Mouse (Mus musculus) heart, adult 2 months (tissue): ENCODE measurements around the gene Rmnd5b. TPM values are rescaled to one million over a fixed set of nuclear protein-coding genes. Genes with fewer than 3 reads are reported as not detected.
A peak's percentile ranks its signal among the peaks of the same experiment; 100 is the strongest.

ENCODE experiments used
- DNase-seq, 2 experiments: peaks; one replicate each; pipeline ENCODE4 v3.0.0; 2021
- H3K27ac ChIP-seq: fragments of 200-600 bp; 2 replicates; pipeline ENCODE4 v1.8.1; 2022
- H3K27me3 ChIP-seq: fragments of 200-500 bp; 2 replicates; pipeline ENCODE4 v1.6.1; 2012; ENCODE audit warnings: mild to moderate bottlenecking, low read length, inconsistent platforms, mixed read lengths; ENCODE audit not compliant: control insufficient read depth, insufficient read depth
- H3K36me3 ChIP-seq: fragments of 200-500 bp; 2 replicates; pipeline ENCODE4 v1.6.1; 2012; ENCODE audit warnings: low read length, inconsistent platforms; ENCODE audit not compliant: control insufficient read depth, insufficient read depth
- H3K4me1 ChIP-seq: fragments of 200-500 bp; 2 replicates; pipeline ENCODE4 v1.6.1; 2011; ENCODE audit warnings: low read length; ENCODE audit not compliant: control insufficient read depth, insufficient read depth
- H3K4me3 ChIP-seq: fragments of 200-600 bp; 2 replicates; pipeline ENCODE4 v1.8.1; 2022
- H3K79me2 ChIP-seq: fragments of 200-500 bp; replicated peaks from 2 replicates; pipeline ENCODE4 v1.6.1; 2012; ENCODE audit warnings: mild to moderate bottlenecking, inconsistent platforms, low read length, moderate library complexity, mixed read lengths; ENCODE audit not compliant: control insufficient read depth, insufficient read depth
- H3K9ac ChIP-seq: fragments of 200-500 bp; 2 replicates; pipeline ENCODE4 v1.6.1; 2012; ENCODE audit warnings: low read depth, mild to moderate bottlenecking, control low read depth, inconsistent platforms, low read length, mixed read lengths
- CTCF ChIP-seq: fragments of 200-600 bp; IDR thresholded peaks from 2 replicates; pipeline ENCODE4 v1.8.1; 2022; ENCODE audit warnings: antibody characterized with exemption, mild to moderate bottlenecking, moderate library complexity
- EP300 ChIP-seq: fragments of 200-500 bp; IDR thresholded peaks from 2 replicates; pipeline ENCODE4 v1.6.1; 2011; ENCODE audit warnings: low read depth, low read length, control low read depth; ENCODE audit not compliant: insufficient read depth
- POLR2A ChIP-seq: fragments of 200-500 bp; IDR thresholded peaks from 2 replicates; pipeline ENCODE4 v1.6.1; 2011; ENCODE audit warnings: mild to moderate bottlenecking, low read depth, low read length, control low read depth; ENCODE audit not compliant: insufficient read depth
- WGBS: fragments of 180-500 bp; shearing (Covaris S2); methylation state at CpG from one replicate; pipeline ENCODE4 v1.1.7; 2018; 5-methylcytosine and 5-hydroxymethylcytosine counted together
- intact Hi-C: fragments of 180-260 bp; cut with DNase I; formaldehyde crosslinking; loops from one replicate; pipeline ENCODE4 v1.15.1; 2025
- long read RNA-seq: library from polyadenylated mRNA; stranded (forward); transcript quantifications from one replicate; pipeline ENCODE4 v2.0.0, GENCODE M21; 2021
- polyA plus RNA-seq: library from polyadenylated mRNA; depleted of rRNA; stranded (reverse); fragments of >200 nt; gene quantifications from 2 replicates; pipeline ENCODE4 v1.2.3, GENCODE M21; 2012; rRNA removed
- total RNA-seq, 2 experiments: library from RNA; stranded (reverse); gene quantifications; 2 replicates each; pipeline ENCODE4 v1.2.3; 2021

Gene Rmnd5b
- 10 to 100 TPM; 14.0 to 15.0 TPM for total RNA-seq
- polyA plus RNA-seq: 24.8 and 32.8 TPM in 2 replicates
- long read RNA-seq, transcript Rmnd5b-201 (10 exons, 1,946 nt): major isoform, 23 of 31 reads
- long read RNA-seq, partial matches to known transcripts: 3 of 31 reads
- long read RNA-seq, other reads (novel, unspliced or antisense): 5 of 31 reads

DNA sequence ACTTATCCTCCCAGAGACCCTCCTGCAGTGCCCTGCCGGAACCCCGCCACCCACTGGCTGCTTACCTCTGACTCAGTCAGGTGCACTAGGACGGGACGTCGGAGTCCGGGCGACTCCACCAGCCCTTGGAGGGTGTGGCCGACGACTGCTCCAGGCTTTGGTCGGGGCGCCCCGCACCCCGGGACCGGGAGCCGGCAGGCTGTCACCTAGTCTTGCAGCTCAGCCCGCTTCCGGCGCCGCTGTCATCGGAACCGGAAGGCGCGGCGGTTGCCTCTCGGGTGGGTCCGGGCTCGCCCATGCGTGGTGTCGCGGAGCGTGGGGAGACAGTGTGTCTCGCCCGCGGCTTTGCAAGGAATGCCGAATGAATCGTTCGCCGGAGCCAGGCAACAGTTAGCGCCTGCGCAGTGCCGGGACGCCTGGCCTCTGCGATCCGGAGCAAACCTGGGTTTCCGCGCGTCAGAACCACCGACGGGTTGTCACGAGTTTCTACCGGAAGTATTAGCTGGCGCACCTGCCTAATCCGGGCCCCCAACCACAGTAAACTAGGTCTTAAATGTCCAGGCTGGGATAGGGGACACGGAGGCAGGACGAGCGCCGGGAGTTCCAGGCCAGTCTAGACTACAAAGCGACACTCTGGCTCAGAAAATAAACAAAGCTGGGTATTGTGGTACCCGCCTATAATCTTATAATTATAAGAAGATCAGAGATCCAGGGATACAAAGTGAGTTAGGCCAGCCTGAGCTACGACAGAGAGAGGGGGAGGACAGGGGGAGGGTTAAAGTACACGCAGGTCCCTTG, at the start of gene Rmnd5b:
Rmnd5b (minus strand) TSS at position 372 of the 798 bp plus-strand sequence.
- intact Hi-C loops: loop anchor here (2.0 to 5.0 kb wide), 2 partner anchors 15 to 47 kb away; no protein-coding TSS in a partner anchor
- Histone ChIP-seq H3K79me2 (no peaks in the 10 kb centered on the region; the same call in 1 of the 2 replicates), H3K27ac (peak within 1 kb of the TSS; percentile 83), H3K4me1 (peaks cover 11% of the 10 kb centered on the region), H3K27me3 (no peaks in the 10 kb centered on the region), H3K4me3 (peak within 1 kb of the TSS; percentile 86), H3K9ac (peak within 1 kb of the TSS; percentile 93), H3K36me3 (no peaks in the 10 kb centered on the region)
- under 1% methylated on average over 61 of the region's 61 CpGs for WGBS
- TF ChIP-seq CTCF (peak; percentile 24; the same call in 1 of the 2 replicates), POLR2A (peak; percentile 56; the same call in 1 of the 2 replicates), EP300 (peak; percentile 31; the same call in 1 of the 2 replicates)
- peak; percentile 92 for DNase-seq

DNA sequence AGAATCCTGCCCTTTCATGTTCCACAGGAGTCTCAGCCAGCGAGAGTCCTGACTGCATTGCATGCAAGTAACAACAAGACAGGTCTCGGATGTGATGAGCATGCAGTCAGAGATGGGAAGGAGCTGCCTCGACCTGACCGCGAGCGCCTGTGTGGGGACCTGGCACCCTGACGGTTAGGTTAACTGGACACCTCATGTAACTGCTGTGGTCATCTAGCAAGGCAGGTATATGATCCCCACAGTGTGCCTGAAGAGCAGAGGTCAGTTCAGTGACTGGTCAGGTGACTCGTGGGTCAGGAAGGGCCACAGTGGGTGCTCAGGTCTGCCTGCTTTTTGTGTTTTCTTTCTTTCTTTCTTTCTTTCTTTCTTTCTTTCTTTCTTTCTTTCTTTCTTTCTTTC, 46.3 kb upstream of the Rmnd5b start:
- WGBS: 33% methylated on average over 8 of the region's 8 CpGs
- peaks cover 2% of the 10 kb centered on the region for H3K4me1 ChIP-seq
- TF ChIP-seq CTCF: no peak
- TF ChIP-seq POLR2A: no peak
- no peak for TF ChIP-seq EP300
- no peaks in the 10 kb centered on the region for H3K27me3 ChIP-seq
- H3K27ac ChIP-seq: no peak overlapping the region
- DNase-seq: no peak
- no peak overlapping the region for H3K9ac ChIP-seq
- no peak overlapping the region for H3K4me3 ChIP-seq
- intact Hi-C loops: loop anchor here (1.0 to 10.0 kb wide), 5 partner anchors 29 to 397 kb away; partner anchors contain the start of genes Col23a1 and Rmnd5b
- H3K79me2 ChIP-seq: no peaks in the 10 kb centered on the region
- H3K36me3 ChIP-seq: no peaks in the 10 kb centered on the region

DNA sequence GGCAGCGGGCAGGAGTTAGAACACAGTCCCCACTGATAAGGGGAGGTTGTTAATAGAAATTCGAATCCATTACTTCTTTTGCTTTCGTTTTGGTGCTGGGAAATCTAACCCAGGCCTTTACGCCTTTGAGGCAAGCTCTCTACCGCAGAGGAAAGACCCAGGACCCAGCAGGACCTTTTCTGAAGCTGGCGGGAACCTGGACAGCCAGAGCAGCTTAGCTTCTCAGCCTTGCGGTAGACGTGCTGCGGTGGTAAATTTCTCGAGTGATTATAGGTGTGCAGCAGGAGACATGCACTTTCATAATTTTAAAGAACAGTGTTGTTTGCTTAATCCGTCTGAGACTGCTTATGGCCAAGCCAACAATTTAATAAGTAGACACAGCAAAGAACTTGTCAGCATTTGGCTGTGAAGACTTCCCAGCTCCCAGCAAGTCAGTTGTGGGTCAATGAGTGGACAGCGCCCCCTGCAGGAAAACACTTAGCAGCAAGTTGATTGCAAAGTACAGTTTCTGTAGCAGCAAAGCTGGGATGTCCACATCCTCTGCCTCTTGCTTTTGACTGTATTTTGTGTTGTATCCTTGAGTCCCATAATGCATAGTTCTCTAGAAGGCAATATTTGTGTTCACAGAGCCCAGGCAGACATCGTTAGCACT, 45.8 kb upstream of the Rmnd5b start:
- 25% methylated on average over 13 of the region's 13 CpGs for WGBS
- Histone ChIP-seq H3K9ac (0 out of 2 replicates have a peak overlapping the region, but pooled peaks have one; percentile 10), H3K4me1 (peaks cover 2% of the 10 kb centered on the region), H3K27ac (no peak overlapping the region), H3K36me3 (no peaks in the 10 kb centered on the region), H3K4me3 (0 out of 2 replicates have a peak overlapping the region, but pooled peaks have one; percentile 3), H3K27me3 (no peaks in the 10 kb centered on the region), H3K79me2 (no peaks in the 10 kb centered on the region)
- DNase-seq: peak; percentile 85 to 86
- intact Hi-C loops: loop anchor here (1.0 to 10.0 kb wide), 5 partner anchors 29 to 397 kb away; partner anchors contain the start of genes Col23a1 and Rmnd5b
- TF ChIP-seq CTCF (peak; percentile 97), EP300 (peak; percentile 98), POLR2A (0 out of 2 replicates have a peak, but pooled peaks have one; percentile 13)

- no peak for DNase-seq
- no peak for TF ChIP-seq POLR2A
- no peak for TF ChIP-seq CTCF
- no peak for TF ChIP-seq EP300
- peaks cover 2% of the 10 kb centered on the region for H3K4me1 ChIP-seq
- no peaks in the 10 kb centered on the region for H3K79me2 ChIP-seq
- 78% methylated on average over 3 of the region's 3 CpGs for WGBS
- H3K27me3 ChIP-seq: no peaks in the 10 kb centered on the region
- no peaks in the 10 kb centered on the region for H3K36me3 ChIP-seq
- no peak overlapping the region for H3K4me3 ChIP-seq
- intact Hi-C loops: no loop called here
- H3K27ac ChIP-seq: no peak overlapping the region
- no peak overlapping the region for H3K9ac ChIP-seq
These were observed 43.8 kb upstream of the Rmnd5b start for GRCm38 (mm10) chr11:51679466-51679865.

DNA sequence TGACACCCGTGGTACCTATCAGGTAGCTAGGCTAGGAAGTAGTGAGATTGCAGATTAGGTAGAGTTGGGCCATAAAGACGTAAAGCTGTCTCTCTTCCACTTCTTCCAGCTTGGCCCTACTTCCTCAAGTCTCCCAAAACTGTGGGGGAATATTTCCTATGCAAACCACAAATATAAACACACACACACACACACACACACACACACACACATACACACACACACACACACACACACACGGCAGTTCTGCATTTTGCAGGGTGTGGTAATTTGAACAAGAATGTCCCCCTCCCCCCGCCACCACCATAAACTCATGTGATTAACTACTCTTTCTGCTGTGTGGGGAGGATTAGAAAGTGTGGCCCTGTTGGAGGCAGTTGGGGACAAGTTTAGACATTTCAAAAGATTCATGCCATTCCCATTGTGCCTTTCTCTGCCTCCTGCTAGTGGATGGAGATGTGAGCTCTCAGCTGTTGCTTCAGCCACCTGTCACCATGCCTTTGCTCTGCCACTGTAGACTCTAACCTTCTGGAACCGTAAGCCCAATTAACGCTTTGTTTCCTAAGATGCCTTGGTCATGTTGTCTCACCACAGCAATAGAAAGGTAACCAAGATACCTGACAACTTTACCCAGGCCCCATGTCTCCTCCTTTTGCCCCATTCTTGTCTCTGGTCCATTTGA, 42.2 kb upstream of the Rmnd5b start:
- no peak overlapping the region for H3K4me3 ChIP-seq
- no peaks in the 10 kb centered on the region for H3K36me3 ChIP-seq
- H3K79me2 ChIP-seq: no peaks in the 10 kb centered on the region
- H3K9ac ChIP-seq: no peak overlapping the region
- H3K4me1 ChIP-seq: peaks cover 2% of the 10 kb centered on the region
- DNase-seq: no peak
- intact Hi-C loops: no loop called here
- no peaks in the 10 kb centered on the region for H3K27me3 ChIP-seq
- H3K27ac ChIP-seq: no peak overlapping the region
- TF ChIP-seq CTCF (no peak), EP300 (no peak), POLR2A (no peak)
- 63% methylated on average over 6 of the region's 6 CpGs for WGBS
